Mouse (Mus musculus): ENCODE data around the gene Gm7697. TPM values are rescaled to one million over a fixed set of nuclear protein-coding genes. Genes with fewer than 3 reads are reported as not detected.
"Not testable (repeated sequence)": the region's sequence is repeated elsewhere in the genome, so short reads cannot be mapped to it uniquely, and the experiment has no call there.

Gm7697 gene
- not detected in 2 replicates for polyA plus RNA-seq (2016; fragmentation: Nextera tagmentation; extraction: Ambion mirVana)

GRCm38 (mm10) chr8:69522876-69523275 is at the start of gene Gm7697:
Gene Gm7697 (minus strand): TSS chr8:69522976.
- H3K4me2 ChIP-seq (replicated peaks); H3K4me1 ChIP-seq; H3K27ac ChIP-seq; H3K9ac ChIP-seq; H3K36me3 ChIP-seq; H3K9me3 ChIP-seq; H3K27me3 ChIP-seq (replicated peaks); ATAC-seq (ENCODE audit: low FRiP score, low read depth); H3K4me3 ChIP-seq: not testable (repeated sequence)
- WGBS, result 90% methylated on average over 3 of the region's 3 CpGs

GRCm38 (mm10) chr8:69551249-69551648 is 28.5 kb upstream of the Gm7697 start:
- not testable (repeated sequence) for H3K4me1 ChIP-seq; H3K9me3 ChIP-seq; H3K9ac ChIP-seq; H3K4me2 ChIP-seq (replicated peaks); ATAC-seq (ENCODE audit: low FRiP score, low read depth); H3K27me3 ChIP-seq (replicated peaks); H3K36me3 ChIP-seq; H3K27ac ChIP-seq; H3K4me3 ChIP-seq
- WGBS, result 50% methylated on average over 2 of the region's 2 CpGs

GRCm38 (mm10) chr8:69549556-69549955 is 26.8 kb upstream of the Gm7697 start:
- H3K9ac ChIP-seq; H3K4me3 ChIP-seq; H3K36me3 ChIP-seq; H3K27me3 ChIP-seq (replicated peaks); H3K27ac ChIP-seq; ATAC-seq (ENCODE audit: low FRiP score, low read depth); H3K4me2 ChIP-seq (replicated peaks); H3K9me3 ChIP-seq; H3K4me1 ChIP-seq: not testable (repeated sequence)
- 14% methylated on average over 8 of the region's 8 CpGs for WGBS

- H3K4me3 ChIP-seq; H3K27ac ChIP-seq; H3K9ac ChIP-seq; H3K4me2 ChIP-seq (replicated peaks); ATAC-seq (ENCODE audit: low FRiP score, low read depth); H3K36me3 ChIP-seq; H3K27me3 ChIP-seq (replicated peaks); H3K4me1 ChIP-seq; H3K9me3 ChIP-seq: not testable (repeated sequence)
- 91% methylated on average over 3 of the region's 3 CpGs for WGBS
Measured at GRCm38 (mm10) chr8:69548114-69548513, 25.3 kb upstream of the Gm7697 start.

GRCm38 (mm10) chr8:69547208-69547607 is 24.4 kb upstream of the Gm7697 start:
- not testable (repeated sequence) for H3K27ac ChIP-seq; H3K27me3 ChIP-seq (replicated peaks); H3K36me3 ChIP-seq; H3K4me2 ChIP-seq (replicated peaks); ATAC-seq (ENCODE audit: low FRiP score, low read depth); H3K4me1 ChIP-seq; H3K4me3 ChIP-seq; H3K9me3 ChIP-seq; H3K9ac ChIP-seq
- 69% methylated on average over 7 of the region's 7 CpGs for WGBS

GRCm38 (mm10) chr8:69545020-69545419 is 22.2 kb upstream of the Gm7697 start:
- not testable (repeated sequence) for H3K4me1 ChIP-seq; ATAC-seq (ENCODE audit: low FRiP score, low read depth); H3K9me3 ChIP-seq; H3K4me3 ChIP-seq; H3K4me2 ChIP-seq (replicated peaks); H3K9ac ChIP-seq; H3K27ac ChIP-seq; H3K36me3 ChIP-seq; H3K27me3 ChIP-seq (replicated peaks)
- WGBS, result 50% methylated on average over 1 of the region's 1 CpGs

GRCm38 (mm10) chr8:69544511-69544910 is 21.7 kb upstream of the Gm7697 start:
- WGBS, result 93% methylated on average over 13 of the region's 13 CpGs
- H3K9ac ChIP-seq; H3K9me3 ChIP-seq; H3K36me3 ChIP-seq; H3K27me3 ChIP-seq (replicated peaks); H3K4me3 ChIP-seq; ATAC-seq (ENCODE audit: low FRiP score, low read depth); H3K4me2 ChIP-seq (replicated peaks); H3K4me1 ChIP-seq; H3K27ac ChIP-seq: not testable (repeated sequence)

- H3K36me3 ChIP-seq; H3K9ac ChIP-seq; H3K4me1 ChIP-seq; H3K4me2 ChIP-seq (replicated peaks); H3K4me3 ChIP-seq; H3K9me3 ChIP-seq; H3K27ac ChIP-seq; H3K27me3 ChIP-seq (replicated peaks): not testable (repeated sequence)
- WGBS, result 95% methylated on average over 6 of the region's 6 CpGs
- peak; percentile 65; the same call in 1 of the 2 replicates for ATAC-seq (ENCODE audit: low FRiP score, low read depth)
Measured at GRCm38 (mm10) chr8:69543984-69544383, 21.2 kb upstream of the Gm7697 start.

- not testable (repeated sequence) for ATAC-seq (ENCODE audit: low FRiP score, low read depth); H3K9ac ChIP-seq; H3K9me3 ChIP-seq; H3K36me3 ChIP-seq; H3K27me3 ChIP-seq (replicated peaks); H3K27ac ChIP-seq; H3K4me1 ChIP-seq; H3K4me3 ChIP-seq; H3K4me2 ChIP-seq (replicated peaks)
- WGBS, result 89% methylated on average over 7 of the region's 7 CpGs
Measured at GRCm38 (mm10) chr8:69540764-69541163, 18.0 kb upstream of the Gm7697 start.

- not testable (repeated sequence) for H3K27me3 ChIP-seq (replicated peaks); H3K9me3 ChIP-seq; H3K4me1 ChIP-seq; ATAC-seq (ENCODE audit: low FRiP score, low read depth); H3K4me3 ChIP-seq; H3K36me3 ChIP-seq; H3K4me2 ChIP-seq (replicated peaks); H3K27ac ChIP-seq; H3K9ac ChIP-seq
- 62% methylated on average over 1 of the region's 1 CpGs for WGBS
Measured at GRCm38 (mm10) chr8:69540331-69540730, 17.6 kb upstream of the Gm7697 start.

- WGBS, result 84% methylated on average over 3 of the region's 3 CpGs
- not testable (repeated sequence) for H3K9ac ChIP-seq; ATAC-seq (ENCODE audit: low FRiP score, low read depth)
Measured at GRCm38 (mm10) chr8:69474946-69475345, 47.8 kb downstream of the Gm7697 start.

GRCm38 (mm10) chr8:69453465-69453864 is 69.3 kb downstream of the Gm7697 start, which contains the start of gene Gm9495:
Gene Gm9495 (minus strand): TSS chr8:69453565.
- not testable (repeated sequence) for H3K27ac ChIP-seq; H3K4me2 ChIP-seq (replicated peaks); H3K36me3 ChIP-seq; H3K4me1 ChIP-seq; ATAC-seq (ENCODE audit: low FRiP score, low read depth); H3K4me3 ChIP-seq; H3K27me3 ChIP-seq (replicated peaks); H3K9ac ChIP-seq; H3K9me3 ChIP-seq
- 93% methylated on average over 3 of the region's 3 CpGs for WGBS

More at GRCm38 (mm10) chr8:69474946-69475345, 47.8 kb downstream of the Gm7697 start:
- not testable (repeated sequence) for H3K4me2 ChIP-seq (replicated peaks); H3K4me1 ChIP-seq; H3K27me3 ChIP-seq (replicated peaks); H3K4me3 ChIP-seq; H3K9me3 ChIP-seq; H3K36me3 ChIP-seq; H3K27ac ChIP-seq
